Mouse (Mus musculus) liver, postnatal 0 days (tissue): ENCODE measurements around the gene Rpl39. TPM values are rescaled to one million over a fixed set of nuclear protein-coding genes. Genes with fewer than 3 reads are reported as not detected.
"Not testable (repeated sequence)": the region's sequence is repeated elsewhere in the genome, so short reads cannot be mapped to it uniquely, and the experiment has no call there.

Experiments
- ATAC-seq: fragments of 200-750 bp; cut with Nextera tagmentation; 2 replicates; pipeline ENCODE4 v1.8.0; 2017; ENCODE audit warnings: mild to moderate bottlenecking, moderate library complexity
- DNase-seq: peaks from one replicate; pipeline ENCODE4 v3.0.0-alpha.2; 2016
- H3K27ac ChIP-seq: fragments of 300-500 bp; sonication (generic); 2 replicates; pipeline ENCODE4 v1.5.1; 2014; ENCODE audit warnings: antibody characterized with exemption, moderate library complexity, mild to moderate bottlenecking, low read depth
- H3K27me3 ChIP-seq: fragments of 300-500 bp; sonication (generic); 2 replicates; pipeline ENCODE4 v1.6.1; 2014; ENCODE audit warnings: low read length, control low read depth, mixed read lengths; ENCODE audit not compliant: insufficient read depth
- H3K36me3 ChIP-seq: fragments of 300-500 bp; sonication (generic); replicated peaks from 2 replicates; pipeline ENCODE4 v1.6.1; 2014; ENCODE audit warnings: mild to moderate bottlenecking, control low read depth, low read length, moderate library complexity, mixed read lengths; ENCODE audit not compliant: insufficient read depth
- H3K4me1 ChIP-seq: fragments of 300-500 bp; sonication (generic); 2 replicates; pipeline ENCODE4 v1.6.1; 2014; ENCODE audit warnings: antibody characterized with exemption, mild to moderate bottlenecking, control low read depth; ENCODE audit not compliant: insufficient read depth
- H3K4me2 ChIP-seq: fragments of 300-500 bp; sonication (generic); 2 replicates; pipeline ENCODE4 v1.6.1; 2014; ENCODE audit warnings: low read depth, mild to moderate bottlenecking, low read length, moderate library complexity, mixed read lengths
- H3K4me3 ChIP-seq: fragments of 300-500 bp; sonication (generic); 2 replicates; pipeline ENCODE4 v1.5.1; 2014; ENCODE audit warnings: low read depth, low read length
- H3K9ac ChIP-seq: fragments of 300-500 bp; sonication (generic); replicated peaks from 2 replicates; pipeline ENCODE4 v1.6.1; 2014; ENCODE audit warnings: mild to moderate bottlenecking, moderate library complexity
- H3K9me3 ChIP-seq: fragments of 300-500 bp; sonication (generic); 2 replicates; pipeline ENCODE4 v1.6.1; 2016; ENCODE audit warnings: mild to moderate bottlenecking, control low read depth, low read length, mixed read lengths
- CTCF ChIP-seq: sonication (generic); IDR thresholded peaks from 2 replicates; pipeline ENCODE4 v1.5.1; 2016; ENCODE audit warnings: antibody characterized with exemption, low read depth
- EP300 ChIP-seq: IDR thresholded peaks from 2 replicates; pipeline ENCODE4 v1.6.1; 2016; ENCODE audit warnings: antibody characterized with exemption, low read depth, mild to moderate bottlenecking
- WGBS: fragments of 180-500 bp; shearing (Covaris S2); extraction: QIAGEN DNeasy Blood & Tissue Kit; methylation state at CpG from one replicate; pipeline ENCODE4 v1.1.7; 2014; ENCODE audit not compliant: insufficient replicate concordance; 5-methylcytosine and 5-hydroxymethylcytosine counted together
- polyA plus RNA-seq: library from polyadenylated mRNA; unstranded; fragments of >200 nt; fragmentation: Nextera tagmentation; extraction: Ambion mirVana; gene quantifications from 2 replicates; pipeline ENCODE4 v1.2.1, GENCODE M21; 2015

The Rpl39 gene
- polyA plus RNA-seq, 1 experiment from 2014 or later = 364 TPM

GRCm38 (mm10) chrX:37091457-37091856, 6.3 kb upstream of the Rpl39 start:
- Histone ChIP-seq H3K4me3 (no peak overlapping the region), H3K9ac (no peak overlapping the region), H3K36me3 (peaks cover 7% of the 10 kb centered on the region), H3K27me3 (no peaks in the 10 kb centered on the region), H3K4me2 (no peak overlapping the region), H3K27ac (no peak overlapping the region), H3K9me3 (no peaks in the 10 kb centered on the region), H3K4me1 (no peaks in the 10 kb centered on the region)
- 79% methylated on average over 3 of the region's 3 CpGs for WGBS
- DNase-seq = no peak
- no peak for ATAC-seq
- TF ChIP-seq EP300 (no peak), CTCF (no peak)

GRCm38 (mm10) chrX:37088778-37089177, 3.6 kb upstream of the Rpl39 start:
- H3K27ac ChIP-seq = no peak overlapping the region
- no peak overlapping the region for H3K4me2 ChIP-seq
- H3K36me3 ChIP-seq = peaks cover 5% of the 10 kb centered on the region; the same call in 1 of the 2 replicates
- no peaks in the 10 kb centered on the region for H3K27me3 ChIP-seq
- no peaks in the 10 kb centered on the region for H3K4me1 ChIP-seq
- 72% methylated on average over 1 of the region's 1 CpGs for WGBS
- H3K4me3 ChIP-seq = no peak overlapping the region
- DNase-seq (no peak), ATAC-seq (no peak)
- no peak overlapping the region for H3K9ac ChIP-seq
- no peaks in the 10 kb centered on the region for H3K9me3 ChIP-seq
- TF ChIP-seq CTCF (no peak), EP300 (no peak)

- Histone ChIP-seq H3K27ac (peak overlapping the region; percentile 86), H3K4me2 (peak overlapping the region; percentile 76), H3K27me3 (no peaks in the 10 kb centered on the region), H3K36me3 (peaks cover 16% of the 10 kb centered on the region), H3K9me3 (no peaks in the 10 kb centered on the region), H3K9ac (peak overlapping the region; percentile 46; the same call in 1 of the 2 replicates), H3K4me1 (peaks cover 3% of the 10 kb centered on the region; the same call in 1 of the 2 replicates), H3K4me3 (peak overlapping the region; percentile 67)
- DNase-seq (no peak), ATAC-seq (peak; percentile 51)
- no peak for TF ChIP-seq EP300
- TF ChIP-seq CTCF = no peak
- 14% methylated on average over 9 of the region's 9 CpGs for WGBS
Observed at GRCm38 (mm10) chrX:37085665-37086064, 463 bp upstream of the Rpl39 start.

GRCm38 (mm10) chrX:37084318-37084926, 780 bp downstream of the Rpl39 start:
- peak; percentile 16; the same call in 1 of the 2 replicates for ATAC-seq

GRCm38 (mm10) chrX:37081194-37081593, 4.0 kb downstream of the Rpl39 start:
- no peak for ATAC-seq
- TF ChIP-seq CTCF (no peak), EP300 (no peak)

More at GRCm38 (mm10) chrX:37084318-37084926, 780 bp downstream of the Rpl39 start:
- Histone ChIP-seq H3K36me3 (peaks cover 16% of the 10 kb centered on the region), H3K4me3 (peak overlapping the region; percentile 67), H3K9me3 (no peaks in the 10 kb centered on the region), H3K4me1 (peaks cover 3% of the 10 kb centered on the region; the same call in 1 of the 2 replicates), H3K27ac (peak overlapping the region; percentile 86), H3K27me3 (no peaks in the 10 kb centered on the region), H3K4me2 (peak overlapping the region; percentile 76), H3K9ac (peak overlapping the region; percentile 70)
- WGBS = 16% methylated on average over 19 of the region's 19 CpGs
- DNase-seq = peak; percentile 13
- TF ChIP-seq EP300 (no peak), CTCF (no peak)

GRCm38 (mm10) chrX:37080345-37080744, 4.9 kb downstream of the Rpl39 start:
- H3K4me1 ChIP-seq, H3K27ac ChIP-seq, ATAC-seq, H3K9me3 ChIP-seq, H3K27me3 ChIP-seq, H3K4me2 ChIP-seq, H3K4me3 ChIP-seq, DNase-seq, H3K9ac ChIP-seq: not testable (repeated sequence)
- 48% methylated on average over 3 of the region's 4 CpGs for WGBS
- H3K36me3 ChIP-seq = peaks cover 16% of the 10 kb centered on the region

More at GRCm38 (mm10) chrX:37081194-37081593, 4.0 kb downstream of the Rpl39 start:
- peaks cover 16% of the 10 kb centered on the region for H3K36me3 ChIP-seq
- H3K9ac ChIP-seq = no peak overlapping the region
- no peak overlapping the region for H3K4me3 ChIP-seq
- 56% methylated on average over 6 of the region's 6 CpGs for WGBS
- H3K9me3 ChIP-seq = no peaks in the 10 kb centered on the region
- no peak for DNase-seq
- no peak overlapping the region for H3K4me2 ChIP-seq
- no peaks in the 10 kb centered on the region for H3K27me3 ChIP-seq
- no peak overlapping the region for H3K27ac ChIP-seq
- H3K4me1 ChIP-seq = peaks cover 3% of the 10 kb centered on the region; the same call in 1 of the 2 replicates
